Mouse (Mus musculus) cerebellum, postnatal 10 days (tissue): ENCODE results near the gene Cd300e.
A peak's percentile ranks its signal among the peaks of the same experiment; 100 is the strongest.
"Not testable (repeated sequence)": the region's sequence is repeated elsewhere in the genome, so short reads cannot be mapped to it uniquely, and the experiment has no call there.

Source experiments
- DNase-seq, 2 experiments: peaks; one replicate each; pipeline ENCODE4 v3.0.0; 2021; ENCODE audit warnings: mixed read lengths in 2 of 2

Cd300e gene

DNA sequence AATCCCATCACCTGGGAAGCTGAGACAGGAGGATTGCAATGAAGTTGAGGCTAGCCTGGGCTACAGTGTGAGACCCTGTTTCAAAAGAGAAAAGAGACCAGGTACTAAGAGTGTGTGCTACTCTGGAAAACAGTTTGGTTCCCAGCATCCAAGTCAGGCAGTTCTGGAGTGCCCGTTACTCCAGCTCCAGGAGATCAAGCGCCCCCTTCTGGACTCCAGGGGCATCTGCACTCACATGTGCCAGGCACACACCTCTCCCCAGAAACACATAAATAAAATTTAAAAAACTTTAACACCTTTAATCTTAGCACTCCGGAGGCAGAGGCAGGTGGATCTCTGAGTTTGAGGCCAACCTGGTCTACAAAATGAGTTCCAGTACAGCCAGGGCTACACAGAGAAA is 19.4 kb upstream of the Cd300e start:
- DNase-seq: no peak

DNA sequence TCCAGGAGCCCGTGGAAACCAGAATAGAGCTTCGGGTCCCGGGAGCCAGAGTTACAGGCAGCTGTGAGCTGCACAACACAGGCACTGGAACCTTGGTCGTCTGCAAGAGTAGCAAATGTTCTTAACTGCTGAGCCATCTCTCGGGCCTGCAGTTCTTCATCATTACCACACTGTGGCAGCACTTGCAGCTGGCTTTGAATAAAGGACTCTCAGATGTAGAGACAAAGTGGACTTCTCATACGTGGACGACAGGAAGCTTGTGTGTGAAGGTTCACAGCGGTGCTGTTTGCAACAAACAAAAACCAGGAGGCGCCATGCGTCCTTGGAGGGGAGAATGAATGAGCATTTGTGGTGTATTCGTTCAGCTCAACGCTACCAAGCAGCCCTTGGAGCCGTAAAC is 18.9 kb upstream of the Cd300e start:
- peak; percentile 68 to 75 for DNase-seq

DNA sequence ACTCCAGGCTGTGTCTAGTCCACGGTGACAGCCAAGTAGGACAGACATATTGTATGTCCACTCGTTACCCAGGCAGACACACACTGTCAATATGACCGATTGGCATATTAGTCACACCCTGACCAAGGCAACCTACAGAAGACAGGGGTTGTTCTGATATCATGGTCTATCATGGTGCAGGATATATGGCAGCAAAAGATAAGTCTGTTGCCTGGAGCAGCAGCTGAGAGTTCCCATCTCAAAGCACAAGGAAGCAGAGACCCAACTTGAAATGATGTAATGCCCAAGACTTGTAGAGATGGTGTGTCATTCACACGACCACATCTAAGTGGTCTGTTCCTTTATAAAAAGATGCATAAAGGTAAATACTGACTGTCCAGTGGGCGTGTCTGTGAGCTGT is 16.7 kb upstream of the Cd300e start:
- DNase-seq: no peak

DNA sequence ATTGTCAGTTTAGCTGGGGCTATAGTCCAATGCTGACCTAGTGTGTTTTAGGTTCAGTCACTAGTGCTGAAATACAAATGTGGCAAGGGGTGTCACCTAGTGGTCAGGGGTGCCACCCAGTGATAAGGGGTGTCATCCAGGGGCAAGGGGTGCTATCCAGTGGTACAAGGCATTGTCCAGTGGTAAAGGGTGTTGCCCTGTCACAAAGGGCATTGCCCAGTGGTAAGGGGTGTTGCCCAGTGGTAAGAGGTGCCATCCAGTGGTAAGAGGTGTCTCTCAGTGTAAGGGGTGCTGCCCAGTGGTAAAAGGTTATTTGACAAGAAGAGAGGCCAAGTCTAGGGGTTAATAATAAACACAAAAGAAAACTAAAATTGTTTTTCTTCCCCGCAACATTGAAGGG is 15.5 kb upstream of the Cd300e start:
- DNase-seq: no peak

DNA sequence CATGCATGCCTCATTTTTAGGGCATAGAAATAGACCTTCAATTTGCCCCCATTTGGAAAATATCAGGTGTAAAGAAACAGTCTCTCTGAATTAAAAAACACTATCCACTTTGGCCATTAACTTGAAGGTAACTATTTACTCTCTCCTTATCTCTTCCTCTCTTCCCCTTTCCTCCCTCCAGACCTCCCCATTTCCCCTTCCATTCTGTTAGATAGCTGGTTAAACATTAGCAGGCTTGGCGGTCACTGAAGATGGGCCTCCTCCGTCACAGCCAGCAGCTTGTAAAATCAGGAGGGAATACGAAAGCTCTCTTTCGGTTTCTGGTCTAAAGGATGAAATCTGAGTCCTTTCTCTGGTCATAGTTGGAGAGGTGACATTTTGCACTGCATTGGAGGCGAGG is 13.9 kb upstream of the Cd300e start:
- no peak for DNase-seq

DNA sequence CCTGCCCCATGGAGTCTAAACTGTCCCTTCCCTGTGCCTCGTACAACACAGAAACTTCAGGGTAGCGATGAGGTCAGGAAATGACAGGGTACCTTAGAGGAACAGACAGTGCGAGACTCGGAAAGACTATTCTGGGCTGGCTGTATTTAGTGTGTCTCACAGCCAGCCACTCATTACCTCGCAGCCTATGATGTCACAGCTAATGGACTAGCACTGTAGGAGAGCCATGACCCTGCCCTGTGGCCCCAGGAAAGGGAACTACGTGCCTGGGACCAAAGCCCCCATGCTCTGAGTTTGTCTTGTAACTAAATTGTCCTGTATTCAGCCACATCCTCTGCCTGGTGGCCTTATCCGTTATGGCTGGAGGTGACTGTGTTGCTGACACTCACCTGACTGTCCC is 13.4 kb upstream of the Cd300e start:
- no peak for DNase-seq

DNA sequence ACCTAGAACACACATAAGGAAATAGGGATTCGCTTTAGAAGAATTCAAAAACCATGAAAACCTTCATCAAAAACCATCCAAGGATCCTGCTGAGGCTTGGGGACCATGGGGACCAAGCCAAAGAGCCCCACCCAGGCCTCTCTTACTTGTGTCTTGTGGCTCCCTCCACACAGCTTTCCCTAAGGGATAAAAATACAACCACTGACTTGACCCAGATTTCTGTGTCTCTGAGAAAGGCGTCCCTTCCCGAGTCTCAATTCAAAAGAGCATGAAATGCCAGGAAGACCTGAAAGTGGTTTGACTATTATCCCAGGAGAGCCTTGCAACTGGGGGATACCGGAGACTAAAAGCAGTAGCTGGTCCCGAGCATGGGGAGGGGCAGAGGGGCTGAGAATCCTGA is 11.0 kb upstream of the Cd300e start:
- DNase-seq: no peak

DNA sequence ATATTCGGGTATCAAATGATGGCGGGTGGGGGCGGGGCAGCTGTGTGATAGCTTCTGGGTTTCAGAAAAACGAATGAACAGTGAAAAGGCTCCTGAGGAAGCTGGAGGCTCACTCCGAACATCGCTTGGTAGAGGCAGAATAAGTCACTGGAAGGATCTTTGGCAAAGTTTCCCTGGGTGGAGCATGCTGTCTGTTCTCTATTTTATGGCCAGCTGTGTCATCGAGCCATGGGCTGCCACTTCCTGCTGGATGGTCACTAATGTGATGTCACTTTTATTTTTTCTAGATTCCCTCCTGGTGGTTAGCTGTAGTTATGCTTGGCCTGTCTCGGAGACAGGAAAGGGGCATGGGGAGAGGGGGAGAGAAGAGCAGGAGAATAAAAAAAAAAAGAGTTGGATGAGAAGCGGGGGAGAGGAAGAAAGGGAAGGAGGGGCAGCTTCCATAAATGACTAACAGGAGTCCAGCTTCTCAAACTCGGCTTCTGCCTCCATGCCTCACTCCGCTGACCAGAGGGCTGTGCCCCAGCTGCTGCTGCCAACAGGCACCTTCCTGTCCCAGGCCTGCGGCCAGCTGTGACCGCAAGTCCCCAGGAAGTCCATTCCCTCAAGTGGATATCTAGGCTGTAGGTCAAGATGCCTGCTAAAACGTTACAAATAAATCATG is 9.8 kb upstream of the Cd300e start:
- peak; percentile 43 to 64 for DNase-seq

DNA sequence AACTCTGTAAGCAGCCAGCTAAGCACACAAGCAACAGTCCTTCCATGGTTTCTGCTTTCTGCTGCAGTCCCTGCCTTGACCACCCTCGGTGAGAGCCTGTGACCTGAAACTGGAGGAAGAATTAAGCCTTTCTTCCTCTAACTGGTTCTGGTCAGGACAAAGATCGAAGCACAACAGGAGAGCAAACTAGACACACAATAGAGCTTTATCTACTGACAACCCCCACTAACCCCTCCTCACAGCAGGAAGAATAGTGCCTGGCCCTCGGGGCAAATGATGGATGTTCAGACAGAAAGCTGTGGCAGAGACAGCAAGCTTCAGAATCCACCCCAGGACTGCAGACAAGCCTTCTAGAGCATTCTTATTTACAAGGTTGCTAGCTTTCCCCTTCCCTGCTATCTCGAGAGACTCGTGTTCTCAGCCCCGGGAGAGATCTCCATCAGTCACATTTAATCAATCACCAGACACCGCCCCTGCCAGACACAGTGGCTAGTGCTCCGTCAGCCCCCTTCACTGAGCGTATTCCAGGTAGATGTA is 9.1 kb upstream of the Cd300e start:
- peak; percentile 62 to 63 for DNase-seq

DNA sequence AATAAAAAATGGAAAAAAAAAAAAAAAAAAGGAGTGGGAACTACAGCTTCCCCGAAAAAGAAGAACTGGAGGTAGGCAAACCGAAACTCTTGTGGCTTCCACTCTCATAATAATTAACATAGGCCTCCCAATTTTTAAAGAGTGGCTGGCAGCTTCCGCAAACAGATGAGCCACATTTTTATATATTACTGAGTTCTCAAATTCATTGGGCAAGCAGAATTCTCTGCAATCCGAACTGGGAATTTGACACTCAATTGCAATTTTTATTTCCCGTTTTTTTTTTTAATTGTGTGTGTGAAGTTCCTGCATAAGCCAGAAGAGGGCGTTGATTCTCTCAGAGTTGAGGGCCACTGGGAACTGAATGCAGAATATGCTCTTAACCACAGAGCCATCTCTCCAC is 4.8 kb upstream of the Cd300e start:
- DNase-seq: no peak

DNA sequence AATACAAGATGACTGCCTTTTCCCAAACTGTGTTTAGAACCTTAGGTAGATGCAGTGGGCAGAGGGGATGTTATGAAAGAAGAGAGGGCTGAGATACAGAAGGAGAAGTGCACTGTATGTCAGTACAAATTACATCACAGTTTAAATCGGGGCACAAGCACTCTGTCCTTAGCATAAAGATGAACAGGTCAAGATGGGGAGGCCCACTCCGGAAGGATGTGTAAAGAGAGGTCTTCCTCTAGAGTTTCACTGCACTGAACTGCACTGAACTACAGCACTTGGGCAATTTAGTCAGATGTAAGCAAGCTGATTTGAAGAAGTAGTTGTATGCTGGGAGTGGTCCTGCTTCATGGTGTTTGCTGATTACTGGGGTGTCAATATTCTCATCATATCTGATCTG is 2.2 kb downstream of the Cd300e start:
- no peak for DNase-seq

DNA sequence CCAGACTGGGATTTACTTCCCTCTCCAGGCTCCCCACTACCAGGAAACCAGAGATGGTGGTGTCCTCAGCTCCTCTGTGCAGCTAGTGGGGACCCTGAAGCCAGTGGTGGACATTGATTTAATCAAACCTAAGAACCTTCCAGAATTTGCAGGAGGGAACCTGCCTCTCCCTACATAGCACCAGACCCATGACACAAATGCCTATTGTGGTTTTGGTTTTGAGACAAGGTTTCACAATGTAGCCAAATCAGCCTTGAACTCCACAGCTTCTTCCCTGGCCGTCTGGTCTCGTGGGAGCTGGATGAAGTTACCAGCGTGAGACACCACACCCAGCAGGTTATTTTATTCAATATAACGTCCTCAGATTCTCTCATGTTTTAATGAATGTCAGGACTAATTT is 3.3 kb downstream of the Cd300e start:
- no peak for DNase-seq

DNA sequence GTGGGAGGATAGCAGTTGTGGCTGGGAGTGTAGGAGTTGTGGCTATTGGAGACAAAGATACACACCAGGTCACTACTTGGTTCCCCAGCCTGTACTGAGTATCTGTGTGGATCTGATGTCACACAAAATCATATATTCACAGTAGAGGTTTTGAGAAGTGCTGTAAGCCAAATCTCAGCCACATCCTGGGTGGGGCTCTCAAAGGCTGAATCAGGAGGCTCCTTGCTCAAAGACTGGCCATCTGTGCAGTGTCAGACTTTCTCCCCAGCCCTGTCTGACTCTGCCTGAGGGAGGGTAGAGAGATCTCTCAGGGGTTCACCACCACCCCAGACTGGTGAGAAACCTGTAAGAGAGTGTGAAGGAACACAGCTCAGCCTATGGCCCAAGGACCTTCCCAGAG is 7.4 kb downstream of the Cd300e start:
- no peak for DNase-seq

DNA sequence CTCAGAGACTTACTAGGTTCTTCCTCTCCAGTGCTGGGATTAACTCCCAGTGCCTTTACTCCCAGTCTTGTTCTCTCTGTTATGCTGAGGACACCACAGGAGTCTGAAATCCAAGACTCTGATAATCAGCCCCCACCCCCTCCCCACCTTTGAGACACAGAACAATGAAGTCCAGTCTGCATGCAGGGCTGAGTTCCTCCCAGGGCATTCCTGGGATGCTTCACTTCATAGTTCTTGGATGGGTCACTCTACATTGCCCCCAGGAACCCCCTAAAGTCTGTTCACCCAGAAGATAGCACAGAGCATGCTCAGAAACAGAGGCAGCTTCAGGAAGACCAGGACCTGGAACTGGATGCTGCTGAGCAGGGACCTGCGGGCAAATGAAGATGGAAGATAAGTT is 9.0 kb downstream of the Cd300e start:
- DNase-seq: no peak

DNA sequence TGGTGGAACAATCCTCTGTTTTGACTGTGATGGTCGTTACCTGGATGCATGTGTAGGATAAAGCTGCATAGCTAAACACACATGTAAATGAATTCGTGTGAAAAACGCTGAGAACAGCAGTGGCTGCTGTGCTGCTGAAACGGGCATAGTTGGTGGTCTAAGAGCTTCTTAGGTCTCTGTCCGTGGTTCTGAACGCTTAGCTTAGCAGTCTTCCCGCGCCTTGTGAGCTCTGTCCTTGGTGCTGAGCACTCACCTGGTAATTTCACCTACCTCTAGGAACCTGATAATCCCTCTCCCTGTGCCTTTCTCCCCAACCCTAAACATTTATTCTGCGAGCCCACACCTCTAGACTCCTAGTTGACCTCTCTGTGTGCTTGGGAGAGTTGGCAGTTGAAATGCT is 9.8 kb downstream of the Cd300e start:
- no peak for DNase-seq

DNA sequence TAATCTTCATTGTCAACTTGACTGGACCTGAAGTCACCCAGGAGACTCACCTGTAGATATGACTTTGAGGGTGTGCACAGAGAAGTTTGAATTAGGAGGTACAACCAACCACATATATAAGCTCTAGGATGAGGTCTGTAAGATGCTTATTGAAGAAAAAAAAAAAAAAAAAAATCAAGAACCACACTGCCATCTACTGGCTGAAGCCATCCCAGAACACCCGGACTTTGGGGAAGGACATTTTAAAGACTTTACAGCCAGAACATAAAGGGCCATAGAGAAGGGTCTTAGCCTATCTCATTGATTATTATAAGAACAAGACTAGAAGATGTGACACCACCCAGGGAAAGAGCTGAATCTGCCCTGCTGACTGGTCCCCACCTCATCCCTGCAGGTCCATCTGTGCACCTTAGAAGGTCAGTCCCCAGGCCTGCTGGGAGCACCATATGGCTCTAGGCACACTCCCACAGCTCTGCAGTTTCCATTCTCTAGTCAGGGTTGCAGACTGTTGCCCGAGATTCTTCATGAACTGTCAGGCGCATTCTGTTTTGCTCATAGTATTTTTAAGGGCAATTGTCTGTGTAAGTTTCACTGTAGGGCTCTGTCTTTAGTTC is 12.6 kb downstream of the Cd300e start:
- DNase-seq: peak; percentile 88 to 93

DNA sequence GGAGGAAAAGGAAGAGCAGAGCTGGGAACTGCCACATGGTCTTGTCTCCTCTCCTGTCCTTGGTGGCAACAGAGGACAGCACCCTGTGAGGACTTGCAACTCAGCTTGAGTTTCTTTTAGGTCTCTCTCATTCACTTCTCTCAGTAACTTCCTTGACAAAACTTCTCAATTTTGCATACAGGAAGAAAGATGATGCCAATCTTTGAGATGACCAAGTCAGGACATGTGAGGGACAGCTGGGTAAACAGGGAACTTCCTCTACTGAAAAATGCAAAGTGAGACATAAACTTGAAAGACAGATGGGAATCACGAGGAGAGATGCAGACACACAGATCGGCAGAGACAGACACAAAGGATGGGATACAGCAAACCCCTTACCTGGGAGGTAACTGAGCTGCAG is 13.7 kb downstream of the Cd300e start, which contains the start of gene Cd300ld3:
Gene Cd300ld3 (minus strand): TSS at position 151 of the 400 bp plus-strand sequence.
- DNase-seq: no peak

DNA sequence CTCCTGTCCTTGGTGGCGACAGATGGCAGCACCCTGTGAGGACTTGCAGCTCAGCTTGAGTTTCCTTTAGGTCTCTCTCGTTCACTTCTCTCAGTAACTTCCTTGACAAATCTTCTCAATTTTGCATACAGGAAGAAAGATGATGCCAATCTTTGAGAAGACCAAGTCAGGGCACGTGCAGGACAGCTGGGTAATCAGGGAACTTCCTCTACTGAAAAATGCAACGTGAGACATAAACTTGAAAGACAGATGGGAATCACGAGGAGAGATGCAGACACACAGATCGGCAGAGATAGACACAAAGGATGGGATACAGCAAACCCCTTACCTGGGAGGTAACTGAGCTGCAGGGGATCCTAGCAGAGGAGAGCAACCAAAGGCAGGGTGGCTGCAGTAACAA is 24.3 kb downstream of the Cd300e start, which contains the start of gene Cd300ld5:
Gene Cd300ld5 (minus strand): TSS at position 101 of the 400 bp plus-strand sequence.
- not testable (repeated sequence) for DNase-seq

DNA sequence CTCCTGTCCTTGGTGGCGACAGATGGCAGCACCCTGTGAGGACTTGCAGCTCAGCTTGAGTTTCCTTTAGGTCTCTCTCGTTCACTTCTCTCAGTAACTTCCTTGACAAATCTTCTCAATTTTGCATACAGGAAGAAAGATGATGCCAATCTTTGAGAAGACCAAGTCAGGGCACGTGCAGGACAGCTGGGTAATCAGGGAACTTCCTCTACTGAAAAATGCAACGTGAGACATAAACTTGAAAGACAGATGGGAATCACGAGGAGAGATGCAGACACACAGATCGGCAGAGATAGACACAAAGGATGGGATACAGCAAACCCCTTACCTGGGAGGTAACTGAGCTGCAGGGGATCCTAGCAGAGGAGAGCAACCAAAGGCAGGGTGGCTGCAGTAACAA is 35.1 kb downstream of the Cd300e start, which contains the start of gene Cd300ld4:
Gene Cd300ld4 (minus strand): TSS at position 101 of the 400 bp plus-strand sequence.
- DNase-seq: not testable (repeated sequence)

DNA sequence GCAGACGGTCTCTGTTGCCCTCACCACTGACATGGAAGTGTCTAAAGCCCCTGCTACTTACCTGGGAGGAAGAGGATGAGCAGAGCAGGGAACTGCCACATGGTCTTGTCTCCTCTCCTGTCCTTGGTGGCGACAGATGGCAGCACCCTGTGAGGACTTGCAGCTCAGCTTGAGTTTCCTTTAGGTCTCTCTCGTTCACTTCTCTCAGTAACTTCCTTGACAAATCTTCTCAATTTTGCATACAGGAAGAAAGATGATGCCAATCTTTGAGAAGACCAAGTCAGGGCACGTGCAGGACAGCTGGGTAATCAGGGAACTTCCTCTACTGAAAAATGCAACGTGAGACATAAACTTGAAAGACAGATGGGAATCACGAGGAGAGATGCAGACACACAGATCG is 45.9 kb downstream of the Cd300e start, which contains the start of gene Cd300ld2:
Gene Cd300ld2 (minus strand): TSS at position 101 of the 400 bp plus-strand sequence.
- not testable (repeated sequence) for DNase-seq

DNA sequence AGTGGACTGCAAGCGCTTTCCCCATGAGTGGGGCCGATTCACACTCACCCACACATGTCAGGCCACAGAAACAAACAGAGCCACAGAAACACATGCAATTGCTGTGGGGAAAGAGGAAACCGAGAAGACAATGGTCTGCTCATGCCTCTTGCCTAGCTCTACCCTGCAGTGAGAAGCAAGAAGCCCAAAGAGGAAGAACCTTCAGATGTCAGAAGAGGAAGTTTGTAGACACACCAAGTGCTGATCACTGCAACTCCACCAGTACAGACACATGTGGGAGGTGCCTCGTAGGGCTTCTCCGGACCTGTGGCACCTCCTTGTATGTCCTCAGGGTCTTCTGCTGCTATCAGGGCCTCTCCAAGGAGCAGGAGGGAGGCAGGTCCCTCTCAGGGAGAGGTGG is 57.9 kb downstream of the Cd300e start:
- DNase-seq: no peak
